Mouse (Mus musculus): ENCODE results near the gene Hnrnpa2b1. TPM values are rescaled to one million over a fixed set of nuclear protein-coding genes. Genes with fewer than 3 reads are reported as not detected.

The Hnrnpa2b1 gene
- polyA plus RNA-seq, 1 experiment from 2014 or later: 2,378 TPM

- H3K9ac ChIP-seq: peak overlapping the region; percentile 62
- peaks cover 46% of the 10 kb centered on the region for H3K4me1 ChIP-seq
- no peak overlapping the region for H3K27ac ChIP-seq
- WGBS: 3% methylated on average over 2 of the region's 2 CpGs
- H3K36me3 ChIP-seq (ENCODE audit: poor library complexity, severe bottlenecking): peaks cover 48% of the 10 kb centered on the region
- no peaks in the 10 kb centered on the region for H3K27me3 ChIP-seq
- H3K9me3 ChIP-seq (replicated peaks): no peaks in the 10 kb centered on the region
- no peak for ATAC-seq
- peak overlapping the region; percentile 97 for H3K4me3 ChIP-seq
- H3K4me2 ChIP-seq: peak overlapping the region; percentile 65
These were observed 2.0 kb downstream of the Hnrnpa2b1 start for GRCm38 (mm10) chr6:51467649-51468048.

- no peak overlapping the region for H3K4me3 ChIP-seq
- H3K36me3 ChIP-seq (ENCODE audit: poor library complexity, severe bottlenecking): peaks cover 56% of the 10 kb centered on the region
- no peak overlapping the region for H3K4me2 ChIP-seq
- no peak overlapping the region for H3K27ac ChIP-seq
- 84% methylated on average over 3 of the region's 3 CpGs for WGBS
- no peaks in the 10 kb centered on the region for H3K27me3 ChIP-seq
- peaks cover 17% of the 10 kb centered on the region for H3K4me1 ChIP-seq
- ATAC-seq: no peak
- no peaks in the 10 kb centered on the region for H3K9me3 ChIP-seq (replicated peaks)
- no peak overlapping the region for H3K9ac ChIP-seq
These were observed 9.3 kb downstream of the Hnrnpa2b1 start for GRCm38 (mm10) chr6:51460363-51460762.

- Histone ChIP-seq H3K27ac (no peak overlapping the region), H3K27me3 (no peaks in the 10 kb centered on the region), H3K4me1 (peaks cover 13% of the 10 kb centered on the region), H3K9me3 (replicated peaks) (no peaks in the 10 kb centered on the region), H3K9ac (no peak overlapping the region), H3K4me3 (no peak overlapping the region), H3K4me2 (no peak overlapping the region), H3K36me3 (ENCODE audit: poor library complexity, severe bottlenecking) (peaks cover 52% of the 10 kb centered on the region)
- peak; percentile 27; the same call in 1 of the 2 replicates for ATAC-seq
- WGBS: 81% methylated on average over 4 of the region's 4 CpGs
These were observed 9.7 kb downstream of the Hnrnpa2b1 start for GRCm38 (mm10) chr6:51460021-51460360.

DNA sequence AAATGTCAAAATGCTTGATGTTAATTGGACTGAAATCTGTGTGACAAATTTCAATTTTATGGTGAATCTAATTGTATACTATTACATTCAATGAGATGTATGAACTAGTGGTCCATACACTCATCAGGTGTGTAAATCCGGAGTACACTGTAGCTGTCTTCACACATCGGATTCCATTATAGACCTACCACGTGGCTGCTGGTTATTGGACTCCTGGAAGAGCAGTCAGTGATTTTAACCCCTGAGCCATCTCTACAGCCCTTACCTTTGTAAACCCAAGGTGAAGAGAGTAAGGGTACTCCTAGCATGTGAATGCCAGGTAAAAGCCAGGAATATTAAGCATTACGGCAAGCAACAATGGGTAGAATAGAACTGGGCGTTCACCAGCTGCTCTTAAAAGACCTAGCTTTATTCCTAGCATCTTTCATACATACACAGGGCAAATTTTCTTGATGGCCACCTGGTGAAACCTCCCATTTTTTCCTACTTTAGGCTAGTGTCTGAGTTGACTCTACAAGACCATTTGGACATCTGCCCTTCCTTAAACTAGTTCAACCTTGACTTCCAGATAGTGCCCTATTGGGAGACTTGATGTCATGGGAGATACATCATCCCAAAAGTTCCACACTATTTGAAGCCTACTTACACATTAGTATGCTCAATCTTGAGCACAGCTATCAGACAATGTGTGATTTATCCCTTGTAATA, 10.2 kb downstream of the Hnrnpa2b1 start:
- Histone ChIP-seq H3K9ac (no peak overlapping the region), H3K9me3 (replicated peaks) (no peaks in the 10 kb centered on the region), H3K36me3 (ENCODE audit: poor library complexity, severe bottlenecking) (peaks cover 47% of the 10 kb centered on the region), H3K4me1 (peaks cover 10% of the 10 kb centered on the region; the same call in 1 of the 2 replicates), H3K27me3 (no peaks in the 10 kb centered on the region), H3K4me2 (no peak overlapping the region), H3K4me3 (no peak overlapping the region), H3K27ac (no peak overlapping the region; the same call in 1 of the 2 replicates)
- WGBS: 35% methylated on average over 5 of the region's 5 CpGs
- ATAC-seq: peak; percentile 39

- Histone ChIP-seq H3K9me3 (replicated peaks) (no peaks in the 10 kb centered on the region), H3K4me1 (0 out of 2 replicates have a peak, but pooled peaks cover 7% of the 10 kb centered on the region), H3K9ac (no peak overlapping the region), H3K27me3 (no peaks in the 10 kb centered on the region), H3K36me3 (ENCODE audit: poor library complexity, severe bottlenecking) (peaks cover 44% of the 10 kb centered on the region), H3K4me2 (no peak overlapping the region), H3K27ac (no peak overlapping the region), H3K4me3 (no peak overlapping the region)
- peak; percentile 28 for ATAC-seq
- 39% methylated on average over 2 of the region's 2 CpGs for WGBS
These were observed 10.8 kb downstream of the Hnrnpa2b1 start for GRCm38 (mm10) chr6:51458925-51459312.

- H3K9me3 ChIP-seq (replicated peaks): no peaks in the 10 kb centered on the region
- WGBS: 88% methylated on average over 8 of the region's 8 CpGs
- H3K9ac ChIP-seq: no peak overlapping the region
- H3K36me3 ChIP-seq (ENCODE audit: poor library complexity, severe bottlenecking): peaks cover 33% of the 10 kb centered on the region
- no peak for ATAC-seq
- H3K4me3 ChIP-seq: no peak overlapping the region
- no peaks in the 10 kb centered on the region for H3K27me3 ChIP-seq
- no peak overlapping the region for H3K27ac ChIP-seq
- no peak overlapping the region for H3K4me2 ChIP-seq
- H3K4me1 ChIP-seq: no peaks in the 10 kb centered on the region
These were observed 11.8 kb downstream of the Hnrnpa2b1 start for GRCm38 (mm10) chr6:51457770-51458387.

GRCm38 (mm10) chr6:51457283-51457682, 12.4 kb downstream of the Hnrnpa2b1 start:
- Histone ChIP-seq H3K4me2 (no peak overlapping the region), H3K27me3 (no peaks in the 10 kb centered on the region), H3K4me1 (no peaks in the 10 kb centered on the region), H3K9ac (no peak overlapping the region), H3K36me3 (ENCODE audit: poor library complexity, severe bottlenecking) (peaks cover 31% of the 10 kb centered on the region), H3K27ac (no peak overlapping the region), H3K9me3 (replicated peaks) (no peaks in the 10 kb centered on the region), H3K4me3 (no peak overlapping the region)
- no peak for ATAC-seq
- WGBS: 80% methylated on average over 3 of the region's 3 CpGs

GRCm38 (mm10) chr6:51456198-51456597, 13.5 kb downstream of the Hnrnpa2b1 start:
- no peak overlapping the region for H3K4me2 ChIP-seq
- H3K9me3 ChIP-seq (replicated peaks): no peaks in the 10 kb centered on the region
- no peaks in the 10 kb centered on the region for H3K27me3 ChIP-seq
- no peak overlapping the region for H3K4me3 ChIP-seq
- H3K9ac ChIP-seq: no peak overlapping the region
- H3K36me3 ChIP-seq (ENCODE audit: poor library complexity, severe bottlenecking): peaks cover 22% of the 10 kb centered on the region
- H3K27ac ChIP-seq: no peak overlapping the region
- WGBS: 81% methylated on average over 1 of the region's 1 CpGs
- no peaks in the 10 kb centered on the region for H3K4me1 ChIP-seq
- ATAC-seq: no peak

- H3K4me3 ChIP-seq: no peak overlapping the region
- no peak overlapping the region for H3K27ac ChIP-seq
- H3K27me3 ChIP-seq: no peaks in the 10 kb centered on the region
- no peaks in the 10 kb centered on the region for H3K9me3 ChIP-seq (replicated peaks)
- no peak for ATAC-seq
- 67% methylated on average over 3 of the region's 3 CpGs for WGBS
- no peak overlapping the region for H3K4me2 ChIP-seq
- H3K36me3 ChIP-seq (ENCODE audit: poor library complexity, severe bottlenecking): peaks cover 12% of the 10 kb centered on the region
- H3K4me1 ChIP-seq: no peaks in the 10 kb centered on the region
- H3K9ac ChIP-seq: no peak overlapping the region
These were observed 14.7 kb downstream of the Hnrnpa2b1 start for GRCm38 (mm10) chr6:51454949-51455348.

DNA sequence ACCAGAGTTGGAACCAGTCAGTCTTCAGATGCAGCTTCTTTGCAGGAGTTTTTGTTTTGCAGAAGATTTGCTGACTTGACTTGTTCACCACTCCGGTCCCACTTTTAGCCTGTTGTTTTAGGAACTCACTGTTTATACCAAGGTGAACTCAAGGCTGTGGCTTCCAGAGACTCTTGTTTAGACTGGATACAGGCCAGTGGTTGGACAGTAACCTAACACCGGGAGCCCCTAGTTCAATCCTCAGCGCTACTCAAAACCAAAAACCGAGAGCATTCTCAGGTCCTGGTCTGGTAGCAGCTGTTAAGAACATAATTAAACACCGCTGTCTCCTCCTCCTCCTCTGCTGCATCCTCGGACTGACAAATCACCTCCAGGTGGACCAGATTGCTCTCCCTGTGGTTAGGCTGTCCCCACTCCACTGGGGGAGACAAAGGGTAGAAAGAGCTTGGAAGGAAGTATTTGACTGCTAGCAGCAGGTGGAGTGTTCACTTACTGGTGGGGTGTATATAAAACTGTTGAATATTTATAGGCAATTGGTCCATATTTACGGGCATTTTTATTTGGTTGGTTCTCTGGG, 16.7 kb downstream of the Hnrnpa2b1 start:
- H3K27ac ChIP-seq: no peak overlapping the region
- no peaks in the 10 kb centered on the region for H3K4me1 ChIP-seq
- no peaks in the 10 kb centered on the region for H3K27me3 ChIP-seq
- H3K9ac ChIP-seq: no peak overlapping the region
- no peak overlapping the region for H3K4me2 ChIP-seq
- no peak overlapping the region for H3K4me3 ChIP-seq
- 78% methylated on average over 7 of the region's 7 CpGs for WGBS
- ATAC-seq: no peak
- H3K36me3 ChIP-seq (ENCODE audit: poor library complexity, severe bottlenecking): no peaks in the 10 kb centered on the region; the same call in 1 of the 2 replicates
- H3K9me3 ChIP-seq (replicated peaks): no peaks in the 10 kb centered on the region

DNA sequence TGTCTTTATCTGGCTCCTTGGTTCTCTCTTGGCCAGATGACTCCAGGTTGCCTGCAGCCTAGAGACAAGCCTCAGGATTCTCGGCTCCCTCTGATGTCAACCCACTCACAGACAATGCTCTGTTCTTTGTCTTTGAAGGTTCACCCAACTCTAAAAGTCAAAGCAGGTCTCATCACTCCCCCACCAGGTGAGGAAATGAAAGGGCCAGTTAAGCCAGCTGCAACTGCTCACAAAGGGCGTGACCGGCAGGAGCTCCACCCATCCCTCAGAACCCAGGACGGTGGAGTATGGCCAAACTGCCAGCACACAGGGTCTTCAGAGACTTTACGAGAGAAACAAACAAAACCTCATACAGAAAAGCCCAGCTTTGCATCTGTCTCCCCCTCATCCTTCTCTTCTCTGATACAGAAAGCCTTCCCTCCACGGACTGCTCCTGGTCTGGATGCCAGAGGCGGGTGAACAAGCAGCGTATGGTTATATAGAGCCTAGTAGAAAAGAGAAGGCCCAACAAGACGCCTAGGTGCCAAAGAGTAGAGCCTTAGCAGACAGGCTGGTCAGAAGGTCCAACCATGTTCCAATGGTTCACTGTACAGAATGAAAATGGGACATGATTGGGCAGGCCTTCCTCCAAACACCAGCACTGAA, 27.4 kb downstream of the Hnrnpa2b1 start:
- no peak overlapping the region for H3K4me3 ChIP-seq
- 61% methylated on average over 9 of the region's 9 CpGs for WGBS
- ATAC-seq: no peak

GRCm38 (mm10) chr6:51438826-51439330, 30.8 kb downstream of the Hnrnpa2b1 start:
- ATAC-seq: no peak
- H3K9ac ChIP-seq: no peak overlapping the region
- 86% methylated on average over 9 of the region's 9 CpGs for WGBS
- H3K9me3 ChIP-seq (replicated peaks): no peaks in the 10 kb centered on the region
- H3K27ac ChIP-seq: no peak overlapping the region
- H3K4me1 ChIP-seq: 0 out of 2 replicates have a peak, but pooled peaks cover 4% of the 10 kb centered on the region
- no peak overlapping the region for H3K4me2 ChIP-seq
- H3K4me3 ChIP-seq: no peak overlapping the region
- no peaks in the 10 kb centered on the region for H3K36me3 ChIP-seq (ENCODE audit: poor library complexity, severe bottlenecking)
- H3K27me3 ChIP-seq: peaks cover 15% of the 10 kb centered on the region

More for the DNA sequence above, 27.4 kb downstream of the Hnrnpa2b1 start:
- Histone ChIP-seq H3K4me2 (no peak overlapping the region), H3K9me3 (replicated peaks) (no peaks in the 10 kb centered on the region), H3K36me3 (ENCODE audit: poor library complexity, severe bottlenecking) (no peaks in the 10 kb centered on the region), H3K27me3 (no peaks in the 10 kb centered on the region), H3K4me1 (no peaks in the 10 kb centered on the region), H3K27ac (no peak overlapping the region), H3K9ac (no peak overlapping the region)
